Mouse (Mus musculus): Measurements from ENCODE around the gene 5330417C22Rik. TPM values are rescaled to one million over a fixed set of nuclear protein-coding genes. Genes with fewer than 3 reads are reported as not detected.

The 5330417C22Rik gene
- total RNA-seq, 2 experiments from 2014 or later = 26.9 to 31.9 TPM

DNA sequence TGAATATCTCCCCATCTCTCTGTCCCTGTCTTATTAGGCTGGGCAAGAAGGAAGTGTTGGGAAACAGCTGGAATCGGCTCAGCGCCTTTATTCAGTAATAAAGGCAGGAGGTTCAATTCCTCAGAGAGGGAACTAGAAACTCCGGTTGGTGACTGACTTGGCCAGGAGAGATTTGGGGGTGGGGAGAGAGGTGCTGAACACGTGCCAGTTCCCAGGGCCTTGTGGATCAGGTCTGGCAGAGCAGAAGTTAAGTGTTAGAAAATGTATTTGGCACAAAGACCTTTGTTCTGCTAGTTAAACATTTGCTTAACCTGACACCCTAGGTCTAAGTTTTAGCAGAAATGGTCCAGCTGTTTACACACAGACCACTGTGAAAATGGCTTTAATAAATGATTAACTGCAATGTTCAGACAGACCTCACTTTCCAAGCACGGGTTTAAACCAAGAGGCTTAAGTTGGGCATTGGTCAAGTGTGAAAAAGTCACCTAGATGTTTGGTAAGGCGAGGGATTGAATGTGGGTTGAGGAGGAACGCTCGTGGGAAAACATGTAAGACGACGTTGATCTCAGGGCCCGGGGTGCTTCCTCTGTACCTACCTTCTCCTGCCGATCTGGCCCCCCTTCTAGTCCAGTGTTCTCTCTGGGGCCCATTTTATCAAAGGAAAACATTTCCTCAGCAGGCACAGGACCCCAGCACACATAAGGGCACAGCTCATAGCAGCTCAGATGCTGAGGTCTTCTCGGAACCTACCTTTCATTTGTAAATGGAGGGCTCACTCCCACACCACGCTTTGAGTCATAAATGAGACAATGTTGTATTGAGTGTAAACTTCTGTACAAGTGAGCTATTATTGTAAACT is 59.3 kb downstream of the 5330417C22Rik start:
- DNase-seq (ENCODE audit: low spot score in 2 of 2) = no peak
- intact Hi-C loops (cut with DNase I) = no loop called here

DNA sequence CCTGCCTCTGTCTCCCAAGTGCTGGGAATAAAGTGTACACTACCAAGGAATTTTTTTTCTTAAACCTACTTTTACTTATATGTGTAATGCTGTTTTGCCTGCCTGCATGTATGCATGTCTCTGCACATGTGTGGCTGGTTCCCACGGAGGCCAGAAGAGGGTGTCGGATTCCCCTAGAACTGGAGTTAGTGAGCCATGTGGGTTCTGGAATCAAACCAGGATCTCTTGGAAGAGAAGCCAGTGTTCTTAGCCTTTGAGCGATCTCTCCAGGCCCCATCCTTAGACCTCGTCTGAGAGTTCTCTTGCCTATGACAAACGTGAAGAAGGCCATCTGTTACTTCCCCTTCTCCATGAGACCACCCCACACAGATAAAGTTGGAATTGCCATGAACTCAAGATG is 60.8 kb downstream of the 5330417C22Rik start:
- DNase-seq (ENCODE audit: low spot score in 2 of 2) = no peak
- intact Hi-C loops (cut with DNase I) = no loop called here

DNA sequence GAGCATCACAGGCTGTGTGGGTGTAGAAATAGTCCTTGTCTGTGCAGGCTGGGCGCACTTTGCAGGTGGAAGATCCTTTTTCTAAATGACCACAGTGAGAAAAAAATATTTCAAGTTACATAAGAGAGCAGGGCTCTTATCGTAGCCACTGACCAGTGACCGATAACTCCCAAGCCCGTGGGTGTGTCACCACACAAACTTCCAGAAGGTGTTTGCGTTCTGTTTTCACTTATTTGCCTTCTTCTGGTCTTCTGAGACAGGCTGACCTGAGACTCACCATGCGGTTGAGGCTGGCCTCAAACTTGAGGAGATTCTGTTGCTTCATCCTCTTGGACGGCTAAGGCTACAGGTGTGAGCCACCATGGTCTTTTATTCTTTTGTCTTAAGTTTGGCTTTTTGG is 61.4 kb downstream of the 5330417C22Rik start:
- DNase-seq (ENCODE audit: low spot score in 2 of 2) = no peak
- intact Hi-C loops (cut with DNase I) = no loop called here

GRCm38 (mm10) chr3:108467760-108468159 is 68.6 kb downstream of the 5330417C22Rik start:
- intact Hi-C loops (cut with DNase I) = no loop called here

DNA sequence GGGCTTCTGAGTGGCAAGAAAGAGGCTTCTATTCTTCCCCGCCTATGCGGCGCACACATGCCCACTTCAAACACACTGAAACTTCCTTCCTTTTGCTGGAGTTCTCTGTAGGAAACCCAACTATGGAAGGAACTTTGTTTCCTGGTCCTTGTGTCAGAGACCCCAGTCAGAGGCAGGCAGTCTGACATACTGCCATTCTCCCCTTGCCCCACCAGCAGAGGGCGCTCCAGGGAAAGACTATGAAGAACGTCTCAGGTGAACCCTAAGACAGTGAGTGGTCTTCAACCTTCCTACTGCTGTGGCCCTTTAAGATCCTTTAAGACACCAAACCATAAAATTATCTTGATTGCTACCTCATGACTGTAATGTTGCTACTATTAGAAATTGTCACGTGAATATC is 69.9 kb downstream of the 5330417C22Rik start:
- peak in 1 of 2 experiments; percentile 45 for DNase-seq (ENCODE audit: low spot score in 2 of 2)
- intact Hi-C loops (cut with DNase I) = no loop called here

More at GRCm38 (mm10) chr3:108467760-108468159, 68.6 kb downstream of the 5330417C22Rik start:
- no peak for DNase-seq (ENCODE audit: low spot score in 2 of 2)

DNA sequence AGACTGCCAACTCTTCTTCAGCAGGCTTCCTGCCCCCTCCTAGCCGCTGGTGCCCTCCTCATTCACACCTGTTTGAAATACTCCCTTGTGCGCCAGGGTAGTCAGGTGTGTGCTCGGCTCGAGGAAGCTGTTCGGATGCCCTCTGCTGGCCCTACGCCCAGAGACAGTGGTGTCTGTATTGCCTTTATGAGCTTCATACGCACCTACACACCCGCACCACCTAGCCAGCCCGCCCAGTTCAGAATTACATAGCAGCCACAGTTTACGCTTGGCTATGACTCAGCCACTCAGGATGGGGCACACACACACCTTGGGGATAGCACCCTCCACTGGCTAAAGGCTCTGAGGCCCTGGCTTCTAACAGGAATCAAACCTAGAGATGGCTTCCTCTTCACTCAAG is 77.5 kb downstream of the 5330417C22Rik start:
- no peak for DNase-seq (ENCODE audit: low spot score in 2 of 2)
- intact Hi-C loops (cut with DNase I) = no loop called here

- intact Hi-C loops (cut with DNase I) = no loop called here
- no peak for DNase-seq (ENCODE audit: low spot score in 2 of 2)
Measured at GRCm38 (mm10) chr3:108458380-108458779, 78.0 kb downstream of the 5330417C22Rik start.

DNA sequence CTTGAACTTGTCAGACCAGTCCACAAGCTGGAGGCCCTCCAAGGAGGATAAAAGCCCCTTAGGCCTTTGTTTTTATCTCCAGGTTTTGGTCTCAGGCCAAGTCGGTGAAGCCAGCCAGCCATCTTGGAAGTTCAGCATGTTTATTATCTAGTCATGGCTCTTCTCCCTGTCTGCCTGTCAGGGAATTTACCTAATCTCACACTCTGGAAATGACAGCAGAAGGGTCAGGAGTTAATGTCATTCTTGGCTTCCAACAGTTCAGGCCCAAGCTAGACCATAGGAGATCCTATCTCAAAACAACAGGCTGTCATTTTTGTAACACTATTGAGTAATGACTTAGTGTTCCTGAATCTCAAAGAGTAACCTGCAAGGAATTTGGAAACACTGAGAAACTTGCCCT is 82.2 kb downstream of the 5330417C22Rik start:
- intact Hi-C loops (cut with DNase I) = no loop called here
- no peak for DNase-seq (ENCODE audit: low spot score in 2 of 2)

DNA sequence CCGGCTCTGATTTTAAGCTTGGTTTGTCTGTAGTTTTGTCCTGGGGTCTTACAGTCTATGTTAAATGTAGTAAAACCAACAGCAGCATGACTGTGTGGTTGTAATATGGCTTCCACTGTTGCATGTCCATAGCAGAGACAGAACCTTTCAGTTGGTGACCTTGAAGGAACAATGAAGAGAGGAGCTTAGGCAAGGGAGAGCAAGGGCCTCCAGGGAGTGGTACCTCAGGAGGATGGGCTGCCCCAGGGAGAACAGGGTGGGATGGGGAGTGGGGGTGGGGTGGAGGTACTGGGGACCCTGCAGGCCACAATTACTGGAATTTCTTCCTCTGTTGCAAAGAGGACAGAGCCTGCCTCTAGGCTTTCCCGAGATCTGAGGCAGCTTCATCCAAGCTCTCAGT is 84.4 kb downstream of the 5330417C22Rik start:
- intact Hi-C loops (cut with DNase I) = no loop called here
- no peak for DNase-seq (ENCODE audit: low spot score in 2 of 2)

GRCm38 (mm10) chr3:108445366-108445705 is 91.0 kb downstream of the 5330417C22Rik start:
- intact Hi-C loops (cut with DNase I) = no loop called here
- DNase-seq (ENCODE audit: low spot score in 2 of 2) = no peak

DNA sequence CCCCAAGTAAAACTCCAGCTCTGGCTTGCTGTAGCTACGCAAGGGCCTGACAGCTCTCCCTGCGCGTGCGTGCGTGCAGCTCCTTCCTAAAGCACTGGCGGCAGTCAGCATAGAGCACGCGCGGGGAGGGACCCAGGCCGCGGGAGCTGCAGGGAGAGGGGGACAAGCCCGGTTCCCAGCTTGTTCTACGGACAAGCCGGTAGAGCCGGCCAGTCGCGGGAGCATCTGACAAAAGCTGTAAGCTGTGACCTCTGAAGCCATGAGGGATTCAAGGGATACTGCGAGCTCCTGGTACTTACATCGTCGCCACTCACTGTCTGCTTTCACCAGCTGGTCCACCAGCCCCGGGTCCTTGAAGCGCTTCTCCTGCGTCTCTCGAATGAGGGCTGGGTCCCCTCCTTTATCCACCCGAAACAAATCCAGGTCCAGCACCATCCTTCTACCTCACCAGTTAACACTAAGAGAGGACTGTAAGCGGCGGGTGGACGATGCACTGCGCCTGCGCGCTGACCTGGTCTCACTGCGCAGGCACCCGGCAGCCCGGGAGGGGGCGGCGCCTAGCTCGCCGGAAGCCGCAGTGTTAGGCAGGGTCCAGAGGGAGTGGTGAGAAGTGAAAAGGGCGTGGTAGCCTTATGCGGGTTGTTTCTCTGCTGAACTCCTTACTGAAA is 91.5 kb downstream of the 5330417C22Rik start, which contains the start of gene Sars:
TSS of gene Sars (minus strand) at position 512 of the 668 bp plus-strand sequence.
- intact Hi-C loops (cut with DNase I) = loop anchor here (5.0 kb wide), 1 partner anchor 43 kb away; no protein-coding TSS in a partner anchor
- peak; percentile 87 to 91 for DNase-seq (ENCODE audit: low spot score in 2 of 2)

DNA sequence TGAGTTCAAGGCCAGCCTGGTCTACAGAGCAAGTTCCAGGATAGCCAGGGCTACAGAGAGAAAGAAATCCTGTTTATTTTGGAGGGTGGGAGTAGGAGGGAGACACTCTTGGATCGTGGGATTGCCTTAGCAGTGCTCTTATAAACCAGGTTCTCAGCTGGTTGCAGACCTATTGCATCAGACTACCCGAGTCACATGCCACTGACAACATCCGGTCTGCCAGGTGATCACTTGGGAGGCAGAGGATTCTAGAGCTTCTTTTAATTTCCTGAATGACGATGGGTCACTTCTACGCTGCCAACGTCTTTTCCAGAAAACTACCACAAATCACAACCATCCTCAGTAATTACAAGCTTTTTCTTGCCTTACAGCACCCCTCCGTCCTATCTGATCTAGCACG is 92.3 kb downstream of the 5330417C22Rik start:
- DNase-seq (ENCODE audit: low spot score in 2 of 2) = peak; percentile 43 to 46
- intact Hi-C loops (cut with DNase I) = loop anchor here (5.0 kb wide), 1 partner anchor 42 kb away; no protein-coding TSS in a partner anchor

GRCm38 (mm10) chr3:108436380-108436714 is 100.0 kb downstream of the 5330417C22Rik start:
- no peak for DNase-seq (ENCODE audit: low spot score in 2 of 2)
- intact Hi-C loops (cut with DNase I) = no loop called here

GRCm38 (mm10) chr3:108435701-108436379 is 100.5 kb downstream of the 5330417C22Rik start:
- DNase-seq (ENCODE audit: low spot score in 2 of 2) = no peak
- intact Hi-C loops (cut with DNase I) = no loop called here

GRCm38 (mm10) chr3:108433881-108434495 is 102.3 kb downstream of the 5330417C22Rik start:
- no peak for DNase-seq (ENCODE audit: low spot score in 2 of 2)
- intact Hi-C loops (cut with DNase I) = no loop called here

DNA sequence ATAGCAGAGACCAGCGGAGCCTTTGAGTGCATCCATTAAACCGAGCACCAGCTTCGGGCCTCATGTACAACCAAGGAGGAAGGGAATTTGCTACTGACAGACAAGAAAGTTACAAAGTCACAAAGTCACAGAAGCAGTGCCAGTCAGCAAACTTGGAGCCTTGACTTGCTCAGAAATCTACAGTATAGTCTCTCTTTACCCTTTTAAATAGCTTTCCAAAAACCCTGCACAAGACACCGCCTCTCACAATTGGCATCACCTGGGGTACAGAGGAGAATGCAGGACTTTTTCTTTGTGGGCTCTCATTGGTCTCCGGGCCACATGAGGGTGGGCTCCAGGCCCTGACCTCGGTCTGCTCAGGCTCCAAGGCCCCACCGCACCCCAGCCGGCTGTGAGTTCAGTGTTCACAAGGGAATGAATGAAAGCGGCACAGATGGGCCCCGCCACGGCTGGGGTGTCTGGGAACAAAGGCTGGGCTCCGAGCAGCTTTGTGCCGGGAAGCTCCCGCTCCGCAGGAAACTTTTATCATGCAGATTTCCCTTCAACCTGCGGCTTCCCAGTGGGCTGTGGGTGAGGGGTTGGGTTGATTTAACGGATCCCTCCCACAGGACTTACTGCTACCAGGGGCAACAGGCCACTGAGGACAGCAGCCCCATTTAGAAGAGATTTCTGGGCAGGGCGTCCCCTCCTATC is 103.0 kb downstream of the 5330417C22Rik start:
- DNase-seq (ENCODE audit: low spot score in 2 of 2) = no peak
- intact Hi-C loops (cut with DNase I) = no loop called here

DNA sequence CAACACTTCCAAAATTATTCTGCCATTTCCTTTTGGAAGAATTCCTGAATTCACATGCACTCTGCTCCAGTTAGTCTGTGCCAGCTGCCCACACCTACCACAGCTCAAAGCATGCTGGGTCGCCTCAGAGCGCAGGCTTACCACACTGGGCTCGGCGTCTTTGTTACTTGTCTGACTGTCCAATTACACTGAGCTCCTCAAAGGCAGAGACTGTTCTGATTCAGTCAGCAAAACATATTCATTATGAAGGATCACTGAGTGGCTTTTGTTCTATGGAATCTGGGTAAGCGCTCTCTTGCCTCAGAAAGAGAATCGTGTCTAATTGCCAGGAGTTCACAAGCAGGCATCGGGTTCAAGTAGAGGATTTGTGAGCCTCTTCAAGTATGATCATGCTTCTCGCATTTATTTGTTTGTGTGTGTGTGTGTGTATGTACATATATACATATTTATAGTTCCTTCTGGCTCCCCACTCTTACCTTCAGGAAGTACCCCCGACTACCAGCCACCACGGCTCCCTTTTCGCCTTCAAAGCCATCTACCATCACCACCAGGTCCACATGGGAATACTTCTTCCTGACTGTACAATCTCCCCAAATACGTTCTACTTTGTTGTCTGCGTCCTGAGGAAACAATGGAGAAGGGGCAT is 103.7 kb downstream of the 5330417C22Rik start:
- DNase-seq (ENCODE audit: low spot score in 2 of 2) = no peak

GRCm38 (mm10) chr3:108425624-108426018 is 110.7 kb downstream of the 5330417C22Rik start:
- intact Hi-C loops (cut with DNase I) = no loop called here
- DNase-seq (ENCODE audit: low spot score in 2 of 2) = no peak

More for the DNA sequence above, 103.7 kb downstream of the 5330417C22Rik start:
- intact Hi-C loops (cut with DNase I) = no loop called here

All from left cerebral cortex, postnatal 14 days (tissue).